Mouse (Mus musculus) gastrocnemius, adult 2 months (tissue): Measurements from ENCODE around the gene Aig1. TPM values are rescaled to one million over a fixed set of nuclear protein-coding genes. Genes with fewer than 3 reads are reported as not detected.

Experiments used
- DNase-seq: peaks from one replicate; pipeline ENCODE4 v3.0.0; 2022
- H3K27ac ChIP-seq: fragments of 200-600 bp; 2 replicates; pipeline ENCODE4 v1.8.1; 2022; ENCODE audit warnings: mild to moderate bottlenecking
- H3K4me3 ChIP-seq: fragments of 200-600 bp; 2 replicates; pipeline ENCODE4 v1.8.1; 2022; ENCODE audit warnings: mild to moderate bottlenecking, moderate library complexity
- CTCF ChIP-seq: fragments of 200-600 bp; IDR thresholded peaks from 2 replicates; pipeline ENCODE4 v1.8.1; 2022; ENCODE audit warnings: antibody characterized with exemption, mild to moderate bottlenecking, moderate library complexity
- intact Hi-C: fragments of 180-260 bp; cut with DNase I; formaldehyde crosslinking; loops from one replicate; pipeline ENCODE4 v1.15.1; 2025
- total RNA-seq, 2 experiments: library from RNA; stranded (reverse); gene quantifications; 2 replicates each; pipeline ENCODE4 v1.2.3; 2021

Gene Aig1
- total RNA-seq, 2 experiments from 2014 or later, result 15.7 to 18.0 TPM

- no peak for TF ChIP-seq CTCF
- no peak for DNase-seq
- Histone ChIP-seq H3K4me3 (no peak overlapping the region), H3K27ac (no peak overlapping the region)
- intact Hi-C loops, result no loop called here
Observed at GRCm38 (mm10) chr10:13623735-13624134, 245.0 kb downstream of the Aig1 start.

- intact Hi-C loops, result no loop called here
- no peak overlapping the region for H3K27ac ChIP-seq
- no peak for TF ChIP-seq CTCF
Observed at GRCm38 (mm10) chr10:13600926-13601325, 267.9 kb downstream of the Aig1 start.

GRCm38 (mm10) chr10:13597491-13597890 is 271.3 kb downstream of the Aig1 start:
- intact Hi-C loops, result loop anchor here (2.0 kb wide), 1 partner anchor 67 kb away; no protein-coding TSS in a partner anchor
- Histone ChIP-seq H3K27ac (no peak overlapping the region), H3K4me3 (no peak overlapping the region)
- no peak for TF ChIP-seq CTCF
- DNase-seq, result no peak

More at GRCm38 (mm10) chr10:13600926-13601325, 267.9 kb downstream of the Aig1 start:
- H3K4me3 ChIP-seq, result no peak overlapping the region
- no peak for DNase-seq

Other genes with a start within 250 kb of the Aig1 start
- gene Hivep2, start 97.1 kb upstream of the Aig1 start, total RNA-seq, result 10 to 100 TPM; 40.5 to 42.0 TPM